Mouse (Mus musculus): ENCODE measurements around the gene Crisp2.

Gene Crisp2

GRCm38 (mm10) chr17:40716273-40716672 lies 90.5 kb downstream of the Crisp2 start:
- DNase-seq (ENCODE audit: low read depth): no peak

Data from fibroblast of lung, adult 2 months (primary cell).